Mouse (Mus musculus) megakaryocyte-erythroid progenitor cell, adult 5 weeks (primary cell): Measurements from ENCODE around the gene Fmr1nb. TPM values are rescaled to one million over a fixed set of nuclear protein-coding genes. Genes with fewer than 3 reads are reported as not detected.

Experiments
- polyA plus RNA-seq: library from polyadenylated mRNA; stranded (reverse); fragments of >175 nt; gene quantifications from 2 replicates; pipeline ENCODE4 v1.2.3, GENCODE M21; 2012

Fmr1nb gene
- not detected in 2 replicates for polyA plus RNA-seq

DNA sequence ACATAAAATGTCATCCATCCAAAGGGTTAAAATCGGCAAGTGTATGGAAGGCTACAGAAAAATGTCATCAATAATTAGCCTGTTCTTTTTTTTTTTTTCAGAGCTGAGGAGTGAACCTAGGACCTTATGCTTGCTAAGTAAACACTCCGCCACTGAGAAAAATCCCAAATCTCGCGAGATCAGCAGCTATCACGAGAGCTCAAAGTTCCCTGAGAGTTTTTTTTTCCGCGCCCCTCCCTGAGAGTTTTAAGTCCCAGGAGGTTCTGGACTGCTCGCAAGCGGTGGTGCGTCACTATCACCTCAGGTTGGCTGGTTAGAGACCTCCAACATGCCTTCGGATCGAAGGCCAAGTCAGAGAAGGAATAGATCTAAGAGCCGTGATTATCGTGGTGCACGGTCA, at the start of gene Fmr1nb:
Gene Fmr1nb (plus strand): TSS at position 234 of the 400 bp plus-strand sequence.

DNA sequence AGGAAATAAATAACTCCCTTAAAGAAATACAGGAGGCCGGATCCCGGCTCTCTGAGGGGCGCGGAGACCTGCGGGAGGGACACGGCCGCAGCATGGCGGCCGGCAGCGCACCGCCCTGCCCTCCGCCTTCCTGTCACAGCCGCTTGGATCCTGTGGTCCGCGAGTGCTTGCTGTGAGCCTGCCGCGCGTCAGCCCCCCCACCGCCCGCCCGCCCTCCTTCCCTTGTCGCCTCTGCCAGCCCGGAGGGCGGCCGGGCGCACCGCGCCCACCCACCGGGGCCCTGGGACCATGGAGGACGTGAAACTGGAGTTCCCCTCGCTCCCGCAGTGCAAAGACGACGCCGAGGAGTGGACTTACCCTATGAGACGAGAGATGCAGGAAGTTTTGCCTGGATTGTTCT, 59.4 kb downstream of the Fmr1nb start, which contains the start of gene Gm14698:
Gene Gm14698 (plus strand): TSS at position 35 of the 400 bp plus-strand sequence.

Other genes with a start within 250 kb of the Fmr1nb start
- gene Fmr1, start 83.3 kb upstream of the Fmr1nb start, polyA plus RNA-seq, result 12.5 and 26.0 TPM in 2 replicates
- 0.85 and 1.0 TPM in 2 replicates for gene Gm14698, start 59.3 kb downstream of the Fmr1nb start, polyA plus RNA-seq
- not detected in 2 replicates for gene Gm6812, start 131.2 kb downstream of the Fmr1nb start, polyA plus RNA-seq